Mouse (Mus musculus): ENCODE measurements around the gene Ctsll3.

The Ctsll3 gene

GRCm38 (mm10) chr13:60802749-60803148 is at the start of gene Ctsll3:
Gene Ctsll3 (minus strand): TSS chr13:60802849.
- no peak for DNase-seq (ENCODE audit: low read depth, low spot score)

- DNase-seq (ENCODE audit: low read depth, low spot score) = peak; percentile 75
Observed at GRCm38 (mm10) chr13:60848241-60849120, 45.8 kb upstream of the Ctsll3 start.

- DNase-seq (ENCODE audit: low read depth, low spot score) = no peak
Observed at GRCm38 (mm10) chr13:60843153-60843552, 40.5 kb upstream of the Ctsll3 start.

GRCm38 (mm10) chr13:60842703-60843102 is 40.1 kb upstream of the Ctsll3 start:
- DNase-seq (ENCODE audit: low read depth, low spot score) = no peak

- peak; percentile 31 for DNase-seq (ENCODE audit: low read depth, low spot score)
Observed at GRCm38 (mm10) chr13:60839353-60839902, 36.8 kb upstream of the Ctsll3 start.

GRCm38 (mm10) chr13:60826052-60826451 is 23.4 kb upstream of the Ctsll3 start:
- DNase-seq (ENCODE audit: low read depth, low spot score) = peak; percentile 73

- DNase-seq (ENCODE audit: low read depth, low spot score) = no peak
Observed at GRCm38 (mm10) chr13:60820486-60821175, 18.0 kb upstream of the Ctsll3 start.

GRCm38 (mm10) chr13:60819469-60819868 is 16.8 kb upstream of the Ctsll3 start:
- peak; percentile 39 for DNase-seq (ENCODE audit: low read depth, low spot score)

- no peak for DNase-seq (ENCODE audit: low read depth, low spot score)
Observed at GRCm38 (mm10) chr13:60813722-60814121, 11.1 kb upstream of the Ctsll3 start.

GRCm38 (mm10) chr13:60812768-60813167 is 10.1 kb upstream of the Ctsll3 start:
- no peak for DNase-seq (ENCODE audit: low read depth, low spot score)

GRCm38 (mm10) chr13:60809690-60810089 is 7.0 kb upstream of the Ctsll3 start:
- no peak for DNase-seq (ENCODE audit: low read depth, low spot score)

- no peak for DNase-seq (ENCODE audit: low read depth, low spot score)
Observed at GRCm38 (mm10) chr13:60789466-60789865, 13.2 kb downstream of the Ctsll3 start.

GRCm38 (mm10) chr13:60786264-60786663 is 16.4 kb downstream of the Ctsll3 start, which contains the start of gene BC051665:
Gene BC051665 (minus strand): TSS chr13:60786364.
- DNase-seq (ENCODE audit: low read depth, low spot score) = no peak

GRCm38 (mm10) chr13:60783301-60783700 is 19.3 kb downstream of the Ctsll3 start:
- no peak for DNase-seq (ENCODE audit: low read depth, low spot score)

- DNase-seq (ENCODE audit: low read depth, low spot score) = no peak
Observed at GRCm38 (mm10) chr13:60780534-60780933, 22.1 kb downstream of the Ctsll3 start.

- no peak for DNase-seq (ENCODE audit: low read depth, low spot score)
Observed at GRCm38 (mm10) chr13:60761161-60761560, 41.5 kb downstream of the Ctsll3 start.

- DNase-seq (ENCODE audit: low read depth, low spot score) = no peak
Observed at GRCm38 (mm10) chr13:60760392-60760791, 42.3 kb downstream of the Ctsll3 start.

- peak; percentile 45 for DNase-seq (ENCODE audit: low read depth, low spot score)
Observed at GRCm38 (mm10) chr13:60759136-60759535, 43.5 kb downstream of the Ctsll3 start.

GRCm38 (mm10) chr13:60757292-60757691 is 45.4 kb downstream of the Ctsll3 start:
- no peak for DNase-seq (ENCODE audit: low read depth, low spot score)

GRCm38 (mm10) chr13:60755251-60755650 is 47.4 kb downstream of the Ctsll3 start:
- DNase-seq (ENCODE audit: low read depth, low spot score) = no peak

GRCm38 (mm10) chr13:60753216-60753615 is 49.4 kb downstream of the Ctsll3 start:
- DNase-seq (ENCODE audit: low read depth, low spot score) = no peak

- no peak for DNase-seq (ENCODE audit: low read depth, low spot score)
Observed at GRCm38 (mm10) chr13:60750930-60751329, 51.7 kb downstream of the Ctsll3 start.

Data from CD4-positive, CD25-positive, alpha-beta regulatory T cell, adult 2 months (primary cell).